Mouse (Mus musculus) testis, adult 2 months (tissue): ENCODE data around the gene Aurkaip1. TPM values are rescaled to one million over a fixed set of nuclear protein-coding genes. Genes with fewer than 3 reads are reported as not detected.
A peak's percentile ranks its signal among the peaks of the same experiment; 100 is the strongest.

ENCODE experiments used
- H3K27ac ChIP-seq: fragments of 200-500 bp; 2 replicates; pipeline ENCODE4 v1.5.1; 2012; ENCODE audit warnings: low read depth, low read length; ENCODE audit not compliant: control insufficient read depth, insufficient read depth
- H3K27me3 ChIP-seq: fragments of 200-500 bp; 2 replicates; pipeline ENCODE4 v1.6.1; 2012; ENCODE audit warnings: mild to moderate bottlenecking, low read length, moderate library complexity; ENCODE audit not compliant: control insufficient read depth, insufficient read depth
- H3K36me3 ChIP-seq: fragments of 200-500 bp; 2 replicates; pipeline ENCODE4 v1.6.1; 2012; ENCODE audit warnings: mild to moderate bottlenecking, low read length; ENCODE audit not compliant: control insufficient read depth, insufficient read depth
- H3K4me1 ChIP-seq: fragments of 200-500 bp; 2 replicates; pipeline ENCODE4 v1.6.1; 2012; ENCODE audit warnings: low read length; ENCODE audit not compliant: control insufficient read depth, insufficient read depth
- H3K4me3 ChIP-seq: fragments of 200-500 bp; 2 replicates; pipeline ENCODE4 v1.5.1; 2012; ENCODE audit warnings: low read depth, mild to moderate bottlenecking, low read length, moderate library complexity, mixed read lengths; ENCODE audit not compliant: control insufficient read depth
- CTCF ChIP-seq: fragments of 200-500 bp; IDR thresholded peaks from 2 replicates; pipeline ENCODE4 v1.5.1; 2012; ENCODE audit warnings: low read depth, mild to moderate bottlenecking, inconsistent platforms, low read length, moderate library complexity; ENCODE audit not compliant: control insufficient read depth, insufficient read depth, insufficient replicate concordance
- POLR2A ChIP-seq: fragments of 200-500 bp; IDR thresholded peaks from 2 replicates; pipeline ENCODE4 v1.6.1; 2012; ENCODE audit warnings: low read depth, mild to moderate bottlenecking, inconsistent platforms, low read length, moderate library complexity; ENCODE audit not compliant: control insufficient read depth
- polyA plus RNA-seq: library from polyadenylated mRNA; depleted of rRNA; stranded (reverse); fragments of >200 nt; gene quantifications from 2 replicates; pipeline ENCODE4 v1.2.3, GENCODE M21; 2012

The Aurkaip1 gene
- polyA plus RNA-seq, 1 experiment = 108 TPM

- H3K4me1 ChIP-seq = peaks cover 7% of the 10 kb centered on the region
- H3K36me3 ChIP-seq = peaks cover 4% of the 10 kb centered on the region
- H3K27me3 ChIP-seq = no peaks in the 10 kb centered on the region
- H3K27ac ChIP-seq = peak overlapping the region; percentile 83
- TF ChIP-seq POLR2A = peak; percentile 79
- no peak for TF ChIP-seq CTCF
- H3K4me3 ChIP-seq = peak overlapping the region; percentile 96
Measured at GRCm38 (mm10) chr4:155803340-155804041, 27.6 kb upstream of the Aurkaip1 start.

DNA sequence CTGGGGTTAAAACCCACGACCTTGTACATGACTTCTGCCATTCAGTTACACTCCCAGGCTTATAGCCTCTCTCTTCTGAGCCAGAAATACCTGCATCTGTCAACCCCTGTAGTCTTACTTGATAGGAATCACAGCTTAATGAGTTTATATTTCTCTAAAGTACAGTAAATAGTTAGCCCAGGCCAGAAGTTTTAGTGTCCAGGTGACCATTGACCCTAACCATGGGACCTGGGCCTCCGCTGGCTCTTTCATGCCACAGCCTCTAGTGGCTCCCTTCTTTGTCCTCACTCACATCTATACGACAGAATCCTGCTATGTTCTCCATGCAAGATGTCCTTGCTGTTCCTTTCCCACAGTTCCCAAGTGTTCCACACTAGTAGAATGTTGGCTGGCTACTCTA lies 23.2 kb upstream of the Aurkaip1 start:
- peaks cover 10% of the 10 kb centered on the region for H3K36me3 ChIP-seq

GRCm38 (mm10) chr4:155811929-155812664 lies 19.0 kb upstream of the Aurkaip1 start, which contains the start of gene Ccnl2:
Gene Ccnl2 (plus strand): TSS chr4:155812489.
- peaks cover 11% of the 10 kb centered on the region for H3K36me3 ChIP-seq

More for the DNA sequence above, 23.2 kb upstream of the Aurkaip1 start:
- Histone ChIP-seq H3K4me3 (no peak overlapping the region), H3K4me1 (peaks cover 8% of the 10 kb centered on the region), H3K27me3 (no peaks in the 10 kb centered on the region), H3K27ac (no peak overlapping the region)
- TF ChIP-seq CTCF = no peak

GRCm38 (mm10) chr4:155812665-155813181 lies 18.3 kb upstream of the Aurkaip1 start:
- Histone ChIP-seq H3K4me1 (peaks cover 7% of the 10 kb centered on the region; the same call in 1 of the 2 replicates), H3K4me3 (peak overlapping the region; percentile 95), H3K27me3 (no peaks in the 10 kb centered on the region), H3K27ac (peak overlapping the region; percentile 93), H3K36me3 (peaks cover 14% of the 10 kb centered on the region)
- TF ChIP-seq POLR2A (no peak; the same call in 1 of the 2 replicates), CTCF (no peak)

More at GRCm38 (mm10) chr4:155811929-155812664, 19.0 kb upstream of the Aurkaip1 start, which contains the start of gene Ccnl2:
- H3K4me3 ChIP-seq = peak within 1 kb of the TSS; percentile 95
- TF ChIP-seq CTCF (no peak), POLR2A (peak; percentile 81)
- no peaks in the 10 kb centered on the region for H3K27me3 ChIP-seq
- H3K4me1 ChIP-seq = peaks cover 7% of the 10 kb centered on the region; the same call in 1 of the 2 replicates
- peak within 1 kb of the TSS; percentile 93 for H3K27ac ChIP-seq

DNA sequence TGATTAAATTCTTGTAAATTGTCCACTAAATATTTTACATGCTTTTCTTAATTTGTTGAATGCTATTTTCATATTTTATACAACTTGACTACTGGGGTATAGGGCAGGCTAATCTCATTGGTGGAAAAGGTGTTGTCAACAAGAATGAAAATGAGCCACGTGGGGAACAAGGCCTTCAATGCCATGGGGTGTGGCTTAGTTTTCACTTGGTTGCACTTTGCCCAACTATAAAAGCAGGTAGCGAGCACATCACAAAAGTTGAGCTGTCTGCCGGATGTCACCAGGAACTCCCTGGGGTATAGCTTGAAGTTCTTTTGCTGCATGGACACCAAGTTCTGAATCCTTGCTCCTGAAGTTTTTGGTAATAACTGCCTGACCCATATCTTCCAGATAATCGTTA lies 13.5 kb upstream of the Aurkaip1 start:
- H3K36me3 ChIP-seq = peaks cover 12% of the 10 kb centered on the region
- peaks cover 4% of the 10 kb centered on the region; the same call in 1 of the 2 replicates for H3K4me1 ChIP-seq
- no peaks in the 10 kb centered on the region for H3K27me3 ChIP-seq
- no peak overlapping the region for H3K27ac ChIP-seq
- TF ChIP-seq POLR2A (no peak), CTCF (no peak)
- H3K4me3 ChIP-seq = no peak overlapping the region

DNA sequence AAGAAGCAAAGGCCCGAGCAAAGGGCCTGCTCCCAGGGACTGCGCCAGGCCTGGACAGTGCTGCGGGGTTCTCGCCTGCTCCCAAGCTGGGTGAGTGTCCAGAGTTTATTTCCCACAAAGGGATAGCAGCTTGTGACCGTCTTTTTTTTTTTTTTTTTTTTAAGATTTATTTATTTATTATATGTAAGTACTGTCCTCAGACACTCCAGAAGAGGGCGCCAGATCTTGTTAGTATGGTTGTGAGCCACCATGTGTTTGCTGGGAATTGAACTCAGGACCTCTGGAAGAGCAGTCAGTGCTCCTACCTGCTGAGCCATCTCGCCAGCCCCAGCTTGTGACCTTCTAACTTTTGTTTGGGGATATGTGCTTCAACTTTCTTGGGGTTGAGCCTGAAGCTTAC lies 10.0 kb upstream of the Aurkaip1 start:
- Histone ChIP-seq H3K36me3 (peaks cover 6% of the 10 kb centered on the region), H3K4me3 (no peak overlapping the region)
- TF ChIP-seq CTCF (no peak), POLR2A (no peak)

DNA sequence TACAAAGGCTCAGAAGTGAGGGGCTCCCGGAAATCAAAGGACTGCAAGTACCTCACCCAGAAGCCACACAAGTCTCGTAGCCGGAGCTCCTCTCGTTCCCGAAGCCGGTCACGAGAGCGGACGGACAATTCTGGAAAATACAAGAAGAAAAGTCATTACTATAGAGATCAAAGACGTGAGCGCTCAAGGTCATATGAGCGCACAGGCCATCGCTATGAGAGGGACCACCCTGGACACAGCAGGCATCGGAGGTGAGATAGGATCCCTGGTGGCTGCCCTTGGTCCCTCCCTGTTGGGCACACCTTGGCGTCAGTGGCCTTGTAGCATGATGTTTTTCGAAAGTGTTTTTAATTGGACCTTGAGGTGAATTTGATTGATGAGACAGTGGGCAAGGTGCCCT lies 7.6 kb upstream of the Aurkaip1 start:
- no peak overlapping the region for H3K4me3 ChIP-seq
- H3K27ac ChIP-seq = no peak overlapping the region
- no peaks in the 10 kb centered on the region for H3K4me1 ChIP-seq
- peaks cover 3% of the 10 kb centered on the region for H3K36me3 ChIP-seq
- H3K27me3 ChIP-seq = no peaks in the 10 kb centered on the region
- TF ChIP-seq POLR2A (no peak), CTCF (no peak)

More for the DNA sequence above, 10.0 kb upstream of the Aurkaip1 start:
- H3K4me1 ChIP-seq = no peaks in the 10 kb centered on the region
- no peaks in the 10 kb centered on the region for H3K27me3 ChIP-seq
- H3K27ac ChIP-seq = no peak overlapping the region
